In the genomic region with DNA sequence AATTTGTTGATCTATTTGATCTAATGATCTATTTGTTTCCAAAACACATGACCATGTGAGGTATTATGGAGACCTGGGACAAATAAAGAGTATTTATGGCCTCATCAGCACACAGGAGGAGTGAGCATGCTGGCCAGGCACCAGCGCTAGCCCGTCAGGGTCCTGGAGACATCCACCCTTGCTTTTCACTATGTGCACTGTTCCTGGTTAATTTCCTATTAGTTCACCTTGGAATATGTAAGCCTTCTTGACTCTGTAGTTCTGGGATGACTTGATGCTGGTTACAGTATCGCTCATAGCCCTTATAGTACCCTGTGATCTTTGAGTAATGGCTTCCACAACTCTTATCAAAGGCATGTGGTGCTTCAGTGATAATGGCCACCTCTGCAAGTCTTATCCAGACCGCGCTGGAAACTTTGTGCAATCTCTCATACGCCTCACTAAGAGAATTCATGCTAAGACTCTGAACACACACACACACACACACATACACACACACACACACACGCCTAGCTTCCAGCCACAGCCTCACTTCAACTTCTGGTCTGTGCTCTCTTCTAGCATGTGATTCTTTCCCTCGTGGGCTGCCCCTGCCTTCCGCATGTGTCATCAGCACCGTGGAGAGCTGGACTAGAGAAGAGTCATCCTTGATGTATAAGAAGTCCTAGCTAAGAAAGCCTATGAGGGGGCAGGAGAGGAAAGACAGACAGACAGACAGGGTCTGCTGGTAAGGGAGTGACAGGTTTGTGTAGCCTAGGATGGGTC, we compare ENCODE assay signal across 23 mouse cellular contexts. TPM values are rescaled to one million over a fixed set of nuclear protein-coding genes. Genes with fewer than 3 reads are reported as not detected.
A peak's percentile ranks its signal among the peaks of the same experiment; 100 is the strongest.
DNase-seq lines count a peak whose midpoint lies in the region; ATAC-seq and TF ChIP-seq lines count a peak whose summit lies in the region.
"Had no signal": no experiment of that assay in that cellular context is flagged by ENCODE, and none has a peak within 500 bp of the region (broad histone marks: within the 10 kb centered on the region; RNA-seq: fewer than 3 reads in every experiment).

No protein-coding gene starts in this region.

- H3K27ac ChIP-seq in forebrain, embryonic 16.5 days (ENCODE audit: low read length) = no peak overlapping the region
- H3K27ac ChIP-seq in forebrain, embryonic 12.5 days = no peak overlapping the region
- H3K27ac ChIP-seq in liver, embryonic 12.5 days = no peak overlapping the region
- H3K27ac ChIP-seq in liver, postnatal 0 days (ENCODE audit: low read depth) = no peak overlapping the region
- H3K27ac ChIP-seq: heart, embryonic 15.5 days; layer of hippocampus, adult 2 months; midbrain, embryonic 12.5 days had no signal

- H3K27me3 ChIP-seq in forebrain, embryonic 16.5 days (replicated peaks; ENCODE audit: control insufficient read depth, insufficient read depth, low read length) = no peaks in the 10 kb centered on the region
- no peaks in the 10 kb centered on the region for H3K27me3 ChIP-seq in forebrain, embryonic 12.5 days
- H3K27me3 ChIP-seq in liver, embryonic 12.5 days (replicated peaks) = no peaks in the 10 kb centered on the region
- no peaks in the 10 kb centered on the region for H3K27me3 ChIP-seq in liver, postnatal 0 days (ENCODE audit: insufficient read depth, low read length)
- H3K27me3 ChIP-seq: CH12.LX; heart, embryonic 15.5 days; midbrain, embryonic 12.5 days had no signal

- no peak overlapping the region for H3K4me3 ChIP-seq in forebrain, embryonic 16.5 days (replicated peaks; ENCODE audit: low read length)
- no peak overlapping the region for H3K4me3 ChIP-seq in forebrain, embryonic 12.5 days (replicated peaks)
- no peak overlapping the region for H3K4me3 ChIP-seq in liver, embryonic 12.5 days
- no peak overlapping the region for H3K4me3 ChIP-seq in liver, postnatal 0 days (ENCODE audit: low read depth, low read length)
- H3K4me3 ChIP-seq: gastrocnemius, adult 2 months; heart, embryonic 15.5 days; layer of hippocampus, adult 2 months; midbrain, embryonic 12.5 days; myocyte had no signal

- no peaks in the 10 kb centered on the region for H3K4me1 ChIP-seq in forebrain, embryonic 16.5 days (replicated peaks; ENCODE audit: control insufficient read depth, insufficient read depth, low read length)
- no peaks in the 10 kb centered on the region for H3K4me1 ChIP-seq in forebrain, embryonic 12.5 days
- H3K4me1 ChIP-seq in liver, embryonic 12.5 days = 0 out of 2 replicates have a peak, but pooled peaks cover 4% of the 10 kb centered on the region
- H3K4me1 ChIP-seq in liver, postnatal 0 days (ENCODE audit: insufficient read depth) = no peaks in the 10 kb centered on the region
- H3K4me1 ChIP-seq: midbrain, embryonic 12.5 days had no signal

- H3K9me3 ChIP-seq in forebrain, embryonic 16.5 days (ENCODE audit: control insufficient read depth, low read length) = no peaks in the 10 kb centered on the region
- H3K9me3 ChIP-seq in forebrain, embryonic 12.5 days = no peaks in the 10 kb centered on the region
- no peaks in the 10 kb centered on the region for H3K9me3 ChIP-seq in liver, embryonic 12.5 days (replicated peaks)
- no peaks in the 10 kb centered on the region for H3K9me3 ChIP-seq in liver, postnatal 0 days (ENCODE audit: low read length)
- H3K9me3 ChIP-seq: heart, embryonic 15.5 days; midbrain, embryonic 12.5 days had no signal

- TF ChIP-seq EP300 in liver, postnatal 0 days (IDR thresholded peaks at IDR 0.05; ENCODE audit: low read depth) = no peak

- no peak for TF ChIP-seq CTCF in liver, postnatal 0 days (IDR thresholded peaks at IDR 0.05; ENCODE audit: low read depth)

- no peaks in the 10 kb centered on the region for H3K36me3 ChIP-seq in forebrain, embryonic 16.5 days (ENCODE audit: control insufficient read depth, insufficient read depth)
- peaks cover 12% of the 10 kb centered on the region; the same call in 1 of the 2 replicates for H3K36me3 ChIP-seq in forebrain, embryonic 12.5 days (replicated peaks)
- peaks cover 12% of the 10 kb centered on the region; the same call in 1 of the 2 replicates for H3K36me3 ChIP-seq in liver, embryonic 12.5 days
- H3K36me3 ChIP-seq in liver, postnatal 0 days (replicated peaks; ENCODE audit: insufficient read depth, low read length) = peaks cover 3% of the 10 kb centered on the region; the same call in 1 of the 2 replicates
- H3K36me3 ChIP-seq: midbrain, embryonic 12.5 days had no signal

- no peak for DNase-seq in liver, postnatal 0 days
- peak; percentile 68 for DNase-seq in NIH3T3 (ENCODE audit: low read depth)
- DNase-seq in layer of hippocampus, adult 8-10 months (ENCODE audit: low spot score in 2 of 2) = no peak
- DNase-seq: adrenal gland, postnatal 36 days; cerebellum, adult 8-10 months; forebrain, postnatal 0 days; gastrocnemius, adult 2 months; kidney, adult 8-10 months; kidney, postnatal 14 days; left cerebral cortex, postnatal 4 days; lung, postnatal 4 days; spleen, adult 18-20 months; thymus, postnatal 36 days had no signal

- H3K9ac ChIP-seq in forebrain, embryonic 16.5 days (replicated peaks; ENCODE audit: low read depth, low read length) = no peak overlapping the region
- no peak overlapping the region for H3K9ac ChIP-seq in forebrain, embryonic 12.5 days
- no peak overlapping the region for H3K9ac ChIP-seq in liver, embryonic 12.5 days
- H3K9ac ChIP-seq in liver, postnatal 0 days (replicated peaks) = no peak overlapping the region
- H3K9ac ChIP-seq: forebrain, postnatal 0 days; heart, embryonic 15.5 days; midbrain, embryonic 12.5 days had no signal

- 96% methylated on average over 10 of the region's 10 CpGs for WGBS in forebrain, embryonic 16.5 days
- 93% methylated on average over 10 of the region's 10 CpGs for WGBS in forebrain, embryonic 12.5 days
- 69% methylated on average over 10 of the region's 10 CpGs for WGBS in liver, embryonic 12.5 days (ENCODE audit: insufficient replicate concordance)
- WGBS in liver, postnatal 0 days (ENCODE audit: insufficient replicate concordance) = 78% methylated on average over 10 of the region's 10 CpGs

- no peak overlapping the region for H3K4me2 ChIP-seq in forebrain, embryonic 16.5 days (ENCODE audit: low read length)
- H3K4me2 ChIP-seq in forebrain, embryonic 12.5 days = no peak overlapping the region
- H3K4me2 ChIP-seq in liver, embryonic 12.5 days = no peak overlapping the region
- H3K4me2 ChIP-seq in liver, postnatal 0 days (ENCODE audit: low read depth, low read length) = no peak overlapping the region
- H3K4me2 ChIP-seq: heart, embryonic 15.5 days; midbrain, embryonic 12.5 days had no signal

- 0 out of 2 replicates have a peak, but pooled peaks have one; percentile 5 for ATAC-seq in forebrain, embryonic 16.5 days
- ATAC-seq in forebrain, embryonic 12.5 days (ENCODE audit: low FRiP score) = no peak
- peak; percentile 75 for ATAC-seq in liver, embryonic 12.5 days
- no peak for ATAC-seq in liver, postnatal 0 days
- peak; percentile 55 for ATAC-seq in megakaryocyte-erythroid progenitor cell, adult 5-6 weeks (replicated peaks; ENCODE audit: low FRiP score, low TSS enrichment, poor library complexity, severe bottlenecking)
- ATAC-seq: forebrain, postnatal 0 days; hindbrain, embryonic 16.5 days had no signal

RNA-seq across cellular contexts. Expression of gene Pja2, which starts 57.2 kb away (rescaled TPM):
- polyA plus RNA-seq in forebrain, embryonic 16.5 days (2015; fragmentation: Nextera tagmentation; extraction: Ambion mirVana) = 167 TPM in 2 replicates
- 84.2 and 87.0 TPM in 2 replicates for polyA plus RNA-seq in forebrain, embryonic 12.5 days (2016; fragmentation: Nextera tagmentation; extraction: Ambion mirVana)
- polyA plus RNA-seq in liver, embryonic 12.5 days (2016; fragmentation: Nextera tagmentation; extraction: Ambion mirVana) = 21.8 and 24.0 TPM in 2 replicates
- 12.3 and 14.6 TPM in 2 replicates for polyA plus RNA-seq in liver, postnatal 0 days (2015; fragmentation: Nextera tagmentation; extraction: Ambion mirVana)
- total RNA-seq in megakaryocyte-erythroid progenitor cell, adult 5-6 weeks (2014; fragmentation: Nextera tagmentation) = 22.4 and 32.8 TPM in 2 replicates
- 32.3 and 35.8 TPM in 2 replicates for total RNA-seq in megakaryocyte-erythroid progenitor cell, adult 5-6 weeks (2017)
- total RNA-seq in layer of hippocampus, adult 8-10 months (2022) = 100 to 1,000 TPM; 410 to 478 (median 439) TPM

Comparison
In these comparisons a context has a peak if more than half of its experiments do, and no peak if none do; other contexts are left out.
1. ATAC-seq: peak in forebrain, embryonic 16.5 days (single experiment), liver, embryonic 12.5 days (single experiment) and megakaryocyte-erythroid progenitor cell, adult 5-6 weeks (single experiment); none in forebrain, embryonic 12.5 days (single experiment) and liver, postnatal 0 days (single experiment).